Mouse (Mus musculus) brain, embryonic 18.5 days (tissue): ENCODE results near the gene B4galnt3.
A peak's percentile ranks its signal among the peaks of the same experiment; 100 is the strongest.

Source experiments
- DNase-seq: peaks from one replicate; pipeline ENCODE4 v3.0.0-alpha.2; 2012; ENCODE audit warnings: low read depth, low spot score

Gene B4galnt3

DNA sequence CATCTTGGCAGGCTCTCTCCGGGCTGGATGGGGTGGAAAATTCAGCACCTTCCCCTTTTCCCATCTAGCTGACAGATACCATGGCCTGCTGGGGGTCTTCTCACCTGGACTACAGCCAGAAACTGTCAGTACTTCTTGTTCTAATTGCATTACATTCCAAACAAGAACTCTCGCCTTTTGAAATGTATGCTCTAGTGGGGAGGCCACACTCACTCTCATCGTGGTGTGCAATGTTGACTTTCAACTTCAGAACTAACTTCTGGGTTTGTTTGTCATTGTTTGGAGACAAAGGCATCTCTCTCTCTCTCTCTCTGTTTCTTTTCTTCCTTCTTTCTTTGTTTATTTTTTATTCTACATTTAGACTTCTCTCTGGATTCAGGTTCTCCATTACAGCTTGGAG lies 107.8 kb downstream of the B4galnt3 start:
- no peak for DNase-seq

DNA sequence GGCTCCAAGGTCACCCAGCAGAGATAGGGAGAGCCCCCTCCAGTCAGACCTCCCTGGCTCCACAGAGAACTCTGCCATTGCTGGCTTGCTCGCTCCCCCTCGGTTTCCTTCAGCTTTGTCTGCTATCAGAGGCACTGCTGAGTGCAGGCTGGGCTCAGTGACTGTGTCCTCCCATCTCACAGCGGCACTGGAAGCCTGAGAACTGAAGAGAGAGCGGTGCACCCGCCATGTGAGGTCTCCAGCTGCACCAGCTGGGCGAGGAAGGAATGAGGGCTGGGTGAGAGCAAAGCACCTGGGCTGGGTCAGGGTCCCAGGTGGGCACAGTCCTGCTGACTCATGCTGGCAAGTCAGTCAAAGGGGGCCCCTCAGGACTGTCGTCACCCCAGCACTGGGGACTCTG lies 108.6 kb downstream of the B4galnt3 start:
- no peak for DNase-seq

DNA sequence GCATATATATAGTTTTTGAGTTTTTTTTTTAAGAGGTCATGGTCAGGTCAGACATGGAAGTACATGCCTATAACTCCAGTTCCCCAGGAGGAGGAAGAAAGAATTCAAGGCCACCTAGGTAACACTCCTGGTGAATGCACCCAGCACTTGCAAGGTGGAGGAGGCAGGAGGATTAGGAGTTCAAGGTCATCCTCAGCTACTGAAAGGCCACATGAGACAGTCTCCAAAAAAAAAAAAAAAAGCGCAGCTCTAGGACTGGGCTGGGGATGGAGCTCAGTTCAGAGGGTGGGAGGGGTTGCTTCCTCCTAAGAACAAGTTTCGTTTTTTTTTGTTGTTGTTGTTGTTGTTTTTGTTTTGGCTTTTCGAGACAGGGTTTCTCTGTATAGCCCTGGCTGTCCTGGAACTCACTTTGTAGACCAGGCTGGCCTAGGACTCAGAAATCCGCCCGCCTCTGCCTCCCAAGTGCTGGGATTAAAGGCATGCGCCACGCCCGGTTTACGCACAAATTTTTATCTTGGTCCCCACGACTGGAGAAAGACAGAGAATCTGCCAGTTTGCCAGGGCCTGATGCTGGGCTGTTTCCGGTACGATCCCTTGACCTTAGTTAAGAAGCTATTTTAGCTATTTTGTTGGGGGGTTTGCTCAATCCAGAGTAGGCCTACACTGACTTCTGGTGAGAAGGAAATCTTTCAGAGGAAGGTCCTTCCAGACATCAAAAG lies 109.2 kb downstream of the B4galnt3 start:
- DNase-seq: no peak

DNA sequence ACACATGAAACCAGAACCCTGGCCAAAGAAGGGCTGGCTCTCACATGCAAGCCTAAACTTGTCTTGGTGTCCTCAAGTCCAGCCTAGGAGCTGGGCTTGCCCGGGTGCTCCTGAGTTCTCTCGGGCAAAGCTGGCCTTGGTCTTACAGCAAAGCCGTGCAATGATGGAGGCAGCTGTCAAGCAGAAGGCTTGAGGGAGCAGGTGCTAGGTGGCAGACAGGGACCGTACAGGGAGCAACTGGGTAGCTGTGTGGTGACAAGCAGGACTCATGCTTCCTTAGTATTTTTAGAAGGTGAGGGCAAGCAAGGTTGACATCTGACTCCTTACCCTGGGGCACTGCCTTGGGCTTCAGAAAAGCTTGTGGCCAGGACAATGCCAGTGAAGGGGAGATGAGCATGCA lies 110.6 kb downstream of the B4galnt3 start:
- DNase-seq: no peak

DNA sequence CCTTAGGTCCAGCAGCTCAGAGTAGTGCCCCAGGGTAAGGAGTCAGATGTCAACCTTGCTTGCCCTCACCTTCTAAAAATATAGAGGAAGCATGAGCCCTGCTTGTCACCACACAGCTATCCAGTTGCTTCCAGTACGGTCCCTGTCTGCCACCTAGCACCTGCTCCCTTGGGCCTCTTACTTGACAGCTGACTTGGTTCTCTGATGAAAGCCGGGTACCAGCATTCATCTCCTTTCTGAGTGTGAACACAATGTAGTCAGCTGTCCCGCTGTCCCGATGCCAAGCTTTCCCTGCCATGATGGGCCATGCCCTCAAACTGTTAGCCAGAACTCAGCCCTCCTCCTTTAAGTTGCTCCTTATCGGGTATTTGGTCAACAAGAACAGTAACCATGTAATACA lies 112.2 kb downstream of the B4galnt3 start:
- no peak for DNase-seq

DNA sequence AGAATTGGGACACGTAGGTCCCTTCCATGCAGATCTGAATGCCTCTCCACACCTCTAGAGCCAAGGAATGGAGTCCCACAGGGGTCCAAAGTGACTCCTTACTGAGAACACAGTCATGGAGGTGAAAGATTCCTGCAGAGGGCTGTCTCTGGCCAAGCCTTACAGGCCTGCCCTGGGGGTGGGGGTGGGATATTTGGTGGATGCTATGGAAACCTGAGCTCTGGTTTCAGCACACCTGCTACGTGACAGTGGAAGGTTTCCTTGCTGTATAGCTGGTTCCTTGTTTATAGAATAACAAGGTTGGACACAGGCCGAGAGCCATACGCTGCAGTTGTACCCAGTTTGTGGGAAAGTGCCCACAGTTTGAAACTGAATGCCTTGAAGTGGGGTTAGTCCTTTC lies 113.9 kb downstream of the B4galnt3 start:
- no peak for DNase-seq

DNA sequence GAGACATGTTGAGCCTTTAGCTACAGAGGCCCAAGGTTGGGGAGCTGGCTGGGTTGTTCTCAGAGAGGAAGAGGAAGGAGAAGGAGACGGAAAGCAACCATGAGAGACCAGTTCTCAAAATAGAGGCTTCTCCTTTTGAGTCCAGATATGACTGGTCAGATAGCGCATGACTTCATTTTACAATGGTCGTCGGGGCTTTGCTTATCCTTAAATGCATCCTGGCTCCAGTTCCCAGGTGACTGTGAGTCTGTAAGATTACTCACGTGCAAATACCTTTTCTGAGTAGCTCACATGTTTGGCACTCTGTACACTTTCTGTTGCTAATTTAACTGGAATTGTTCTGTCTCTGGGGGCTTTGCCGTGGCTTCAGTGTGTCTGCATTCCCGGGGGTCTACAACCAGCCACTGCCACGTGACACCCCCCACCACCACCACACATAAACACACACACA lies 114.6 kb downstream of the B4galnt3 start:
- DNase-seq: no peak

DNA sequence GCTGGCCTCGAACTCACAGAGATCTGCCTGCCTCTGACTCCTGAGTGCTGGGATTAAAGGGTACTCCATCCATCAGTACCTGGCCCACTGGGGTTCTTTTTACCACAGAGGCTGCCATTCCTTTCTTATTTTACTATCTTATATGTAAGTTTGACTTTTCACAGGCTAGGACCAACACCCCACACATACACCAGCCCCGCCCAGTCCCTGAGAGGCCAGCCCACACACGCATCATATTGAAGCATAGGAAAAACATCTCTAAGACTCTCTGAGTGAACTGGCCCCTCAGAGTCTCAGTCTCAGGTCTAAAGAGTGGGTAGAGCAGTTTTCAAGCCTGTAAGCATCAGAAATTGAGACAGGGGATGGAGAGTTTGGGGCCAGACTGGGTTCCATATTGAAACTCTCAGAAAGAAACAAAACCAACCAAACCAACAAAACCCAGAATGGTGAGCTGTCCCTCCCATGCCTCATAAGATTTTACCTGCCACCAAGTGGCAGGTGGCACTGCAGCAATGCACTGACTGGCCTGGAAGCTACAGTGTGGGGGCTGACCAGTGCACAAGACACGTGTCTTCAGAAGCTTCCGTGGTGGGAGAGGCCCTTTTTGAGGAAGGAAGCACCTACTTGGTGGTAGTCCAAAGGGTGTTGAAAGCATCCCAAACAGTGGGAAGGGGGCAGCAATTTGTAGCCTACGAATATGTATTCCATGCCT lies 115.2 kb downstream of the B4galnt3 start:
- DNase-seq: no peak

DNA sequence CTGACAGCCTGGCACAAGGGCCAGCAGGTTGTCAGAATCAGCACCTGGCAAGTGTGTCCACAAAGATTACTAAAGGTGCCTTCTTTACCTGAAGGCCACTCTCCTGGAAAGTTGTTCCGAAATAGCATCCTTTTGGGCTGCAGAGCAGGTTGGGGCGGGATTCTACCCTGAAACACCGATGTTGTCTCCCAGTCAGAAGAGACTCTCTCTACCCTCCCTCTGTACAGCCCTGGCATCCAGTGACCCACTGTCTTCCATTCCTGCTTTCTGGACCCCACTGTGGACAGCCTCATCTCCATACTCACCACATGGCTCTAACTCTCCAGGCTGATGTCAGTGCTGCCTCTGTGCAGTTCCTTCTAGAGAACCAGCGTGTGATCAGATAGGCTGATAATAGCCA lies 118.7 kb downstream of the B4galnt3 start:
- DNase-seq: no peak

DNA sequence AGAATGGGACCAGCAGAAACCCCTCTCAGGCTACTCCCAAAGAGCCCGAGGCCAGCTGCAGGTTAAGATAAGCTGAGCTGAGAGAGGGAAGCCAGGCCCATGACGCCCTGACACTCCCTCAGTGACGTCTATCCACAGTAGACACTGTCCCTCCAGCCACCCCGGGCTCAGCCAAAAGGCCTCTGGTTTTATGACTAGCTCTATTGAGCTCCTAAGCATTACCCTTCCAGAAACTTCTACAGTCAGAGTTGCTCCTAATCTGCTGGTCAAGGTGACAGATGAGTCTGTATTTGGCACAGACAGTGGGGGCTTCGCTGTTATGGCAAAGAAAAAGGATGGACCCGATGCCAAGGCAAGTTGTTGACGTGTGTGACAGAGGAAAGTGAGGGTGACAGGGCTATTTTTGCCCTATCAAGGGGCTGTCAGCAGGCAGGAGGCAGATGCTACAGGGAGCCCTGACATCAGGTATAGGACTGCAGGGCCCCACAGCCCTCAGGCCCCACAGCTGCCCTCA lies 119.7 kb downstream of the B4galnt3 start:
- DNase-seq: no peak

DNA sequence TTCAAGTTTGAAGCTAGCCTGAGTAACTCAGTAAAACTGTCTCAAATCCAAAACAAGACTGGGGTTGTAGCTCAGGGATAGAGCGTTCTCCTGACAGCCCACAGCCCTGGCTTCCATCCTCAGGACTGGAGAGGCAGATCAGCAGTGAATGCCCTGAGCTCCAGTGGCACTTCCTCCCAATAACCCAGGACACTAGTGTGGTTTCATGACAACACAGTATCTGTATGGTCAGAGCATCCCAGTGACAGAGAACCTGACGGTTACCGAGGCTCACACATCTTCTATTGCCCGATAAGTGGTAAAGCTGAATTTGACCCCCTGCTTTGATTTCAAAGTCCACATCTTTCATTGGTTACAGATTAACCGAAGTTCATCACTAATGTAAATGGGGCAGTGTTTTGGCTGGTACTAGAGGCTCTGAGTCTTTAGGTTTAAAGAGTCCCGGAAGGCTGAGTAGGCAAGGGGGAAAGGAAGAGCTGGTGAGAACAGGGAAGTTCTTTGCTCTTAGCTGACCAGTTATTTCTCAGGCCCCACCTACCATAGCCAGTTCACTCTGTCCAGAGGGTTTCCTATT lies 120.2 kb downstream of the B4galnt3 start:
- no peak for DNase-seq

DNA sequence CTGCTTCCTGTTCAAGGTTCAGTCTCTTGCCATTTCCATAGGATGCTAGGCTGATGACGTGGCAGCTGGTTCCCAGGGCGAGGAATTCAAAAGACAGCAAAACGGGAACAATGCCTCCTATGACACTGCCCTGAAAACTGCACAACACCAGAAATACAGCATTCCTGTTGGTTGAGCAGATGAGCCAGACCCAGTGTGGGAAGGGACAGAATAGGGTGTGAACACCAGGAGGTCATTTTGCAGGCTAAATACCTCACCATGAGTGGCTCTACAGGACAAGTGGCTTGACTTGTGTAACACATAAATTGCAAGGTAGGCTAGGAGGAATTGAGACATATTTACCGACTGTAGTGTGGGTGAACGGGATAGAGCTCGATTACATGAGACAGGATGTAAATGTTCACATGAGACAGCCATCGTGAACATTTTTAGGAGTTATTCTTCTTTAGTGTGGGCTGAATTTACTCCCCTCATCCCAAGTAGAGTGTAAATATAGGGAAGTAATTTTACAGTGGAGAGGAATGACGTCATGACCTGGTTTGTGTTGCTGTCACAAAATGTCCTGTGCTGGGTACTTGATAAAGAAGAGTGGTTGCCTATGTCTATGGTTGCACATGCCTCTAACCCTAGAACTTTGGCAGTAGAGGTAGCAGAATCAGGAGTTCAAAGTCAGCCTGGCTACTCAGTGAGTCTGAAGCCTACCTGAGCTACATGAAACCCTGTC lies 121.9 kb downstream of the B4galnt3 start:
- no peak for DNase-seq

DNA sequence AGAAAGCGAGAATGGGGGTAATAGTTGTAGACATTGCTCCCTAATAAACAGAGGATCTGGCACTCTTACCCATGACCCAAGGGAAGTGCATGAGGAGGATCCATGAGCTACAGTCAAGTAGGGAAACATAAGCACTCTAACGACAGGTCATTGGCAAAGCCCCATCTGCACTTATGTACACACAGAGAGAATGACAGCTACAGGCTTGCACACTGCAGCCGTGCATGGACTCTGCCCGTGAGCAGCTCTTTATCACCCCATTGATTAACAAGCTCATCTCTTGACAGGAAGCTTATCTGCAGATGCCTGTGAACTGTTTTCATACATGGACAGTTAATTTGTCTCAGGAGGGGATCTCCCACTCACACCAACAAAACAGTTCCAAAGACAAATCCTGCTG lies 126.8 kb downstream of the B4galnt3 start:
- DNase-seq: no peak

DNA sequence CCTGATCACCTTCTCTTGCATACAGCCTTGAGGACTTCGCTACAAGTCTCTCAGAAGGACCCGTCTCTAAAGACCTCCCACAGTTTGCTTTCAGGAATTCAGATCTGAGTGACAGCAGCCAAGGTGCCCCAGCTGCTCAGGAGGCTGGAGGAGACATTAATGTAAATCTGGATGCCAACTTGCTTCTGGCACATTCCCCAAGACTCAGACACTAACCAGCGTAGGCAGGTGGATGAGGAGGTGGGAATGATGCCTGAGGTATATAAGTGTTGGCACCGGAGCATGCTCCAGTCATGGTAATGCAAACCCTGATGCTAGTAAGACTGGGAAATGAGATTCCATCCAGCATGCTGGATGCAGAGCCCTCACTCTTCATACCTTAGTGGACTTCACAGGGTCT lies 129.6 kb downstream of the B4galnt3 start:
- DNase-seq: no peak

DNA sequence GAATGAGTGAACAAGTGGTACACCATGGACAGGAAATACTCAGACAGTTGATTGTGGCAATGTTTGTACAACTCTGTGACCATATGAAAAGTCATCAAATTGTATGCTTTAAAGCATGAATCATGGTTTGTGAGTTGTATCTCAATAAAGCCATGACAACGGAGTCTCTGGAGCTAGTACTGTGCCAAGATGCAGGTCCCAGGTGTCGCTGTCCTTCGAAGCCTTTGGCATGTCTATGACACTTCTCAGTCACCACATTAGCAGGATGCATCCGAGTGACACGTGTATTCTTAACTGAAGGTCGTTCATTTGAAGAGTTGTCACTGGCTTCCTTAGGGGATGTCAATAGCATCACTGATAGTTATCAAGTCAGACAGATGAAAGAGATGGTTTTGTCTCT lies 131.4 kb downstream of the B4galnt3 start:
- no peak for DNase-seq

DNA sequence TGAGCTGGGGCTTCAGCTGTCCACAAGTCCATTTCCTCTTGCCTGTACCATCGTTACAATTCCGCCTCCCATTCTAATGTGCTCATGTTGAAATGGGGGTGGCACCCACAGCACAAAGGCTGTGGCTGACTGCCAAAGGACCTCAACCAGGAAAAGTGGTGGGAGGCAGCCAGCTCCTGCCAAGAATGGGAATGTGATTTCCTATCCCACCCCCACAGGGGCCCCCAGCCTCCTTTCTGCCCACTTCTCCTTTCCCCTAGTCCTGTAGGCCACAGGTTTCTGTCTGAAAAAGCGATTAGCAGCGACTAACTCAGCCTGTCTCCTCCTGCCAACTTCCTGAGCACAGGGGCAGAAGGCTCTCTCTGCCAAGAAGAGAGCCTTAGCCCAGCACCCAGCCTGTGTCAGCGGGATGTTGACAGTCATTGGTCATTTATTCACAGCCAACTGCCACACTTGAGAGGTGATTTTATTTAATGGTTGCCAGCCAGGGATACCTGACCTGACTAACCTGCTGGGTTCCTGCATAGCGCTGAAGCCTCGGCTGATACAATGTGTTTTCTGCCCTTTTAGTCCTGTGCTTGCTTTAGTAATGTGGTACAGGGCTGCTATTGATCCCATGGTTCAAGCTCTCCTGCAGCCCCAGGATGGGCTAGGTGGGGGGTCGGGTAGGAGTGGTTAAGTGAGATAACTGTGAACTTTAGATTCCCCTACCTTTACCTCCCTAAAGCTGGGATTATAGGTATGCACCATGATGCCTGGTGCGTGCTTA lies 135.0 kb downstream of the B4galnt3 start:
- peak; percentile 34 for DNase-seq

DNA sequence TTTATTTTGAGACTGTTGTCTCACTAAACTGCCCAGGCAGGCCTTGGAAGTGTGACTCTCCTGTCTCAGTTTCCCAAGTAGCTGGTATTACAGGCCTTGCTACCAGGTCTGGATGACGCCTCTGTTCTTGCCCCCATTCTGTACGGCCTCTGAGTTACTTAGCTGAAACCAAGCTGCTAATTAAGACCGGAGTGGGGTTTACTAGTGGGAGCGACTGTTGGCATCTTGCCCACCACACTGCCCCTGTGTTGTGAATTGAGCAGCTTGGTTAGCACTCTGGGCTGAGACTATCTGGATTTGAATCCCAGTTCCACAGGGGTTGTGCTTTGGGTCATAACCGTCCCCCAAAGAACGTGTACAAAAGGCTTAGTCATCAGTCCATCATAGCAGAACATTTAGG lies 136.9 kb downstream of the B4galnt3 start:
- no peak for DNase-seq

DNA sequence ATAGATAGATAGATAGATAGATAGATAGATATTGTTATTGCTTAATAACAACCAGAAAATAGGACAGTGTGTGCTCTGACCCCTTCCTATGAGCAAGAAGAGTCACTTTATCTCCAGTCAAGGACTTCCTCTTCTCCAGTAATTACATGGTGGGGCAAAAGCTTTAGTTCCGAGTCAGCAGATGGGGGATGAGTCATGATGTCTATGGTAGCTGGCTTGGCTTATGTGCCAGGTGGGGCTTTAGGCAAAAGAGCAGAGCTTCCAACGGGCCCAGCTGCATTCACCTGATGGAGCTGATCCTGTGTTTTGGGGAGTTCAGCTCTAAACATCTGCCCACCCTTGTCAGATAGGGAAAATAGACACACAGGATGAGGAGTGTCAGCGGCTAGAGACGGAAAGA lies 138.8 kb downstream of the B4galnt3 start:
- no peak for DNase-seq

DNA sequence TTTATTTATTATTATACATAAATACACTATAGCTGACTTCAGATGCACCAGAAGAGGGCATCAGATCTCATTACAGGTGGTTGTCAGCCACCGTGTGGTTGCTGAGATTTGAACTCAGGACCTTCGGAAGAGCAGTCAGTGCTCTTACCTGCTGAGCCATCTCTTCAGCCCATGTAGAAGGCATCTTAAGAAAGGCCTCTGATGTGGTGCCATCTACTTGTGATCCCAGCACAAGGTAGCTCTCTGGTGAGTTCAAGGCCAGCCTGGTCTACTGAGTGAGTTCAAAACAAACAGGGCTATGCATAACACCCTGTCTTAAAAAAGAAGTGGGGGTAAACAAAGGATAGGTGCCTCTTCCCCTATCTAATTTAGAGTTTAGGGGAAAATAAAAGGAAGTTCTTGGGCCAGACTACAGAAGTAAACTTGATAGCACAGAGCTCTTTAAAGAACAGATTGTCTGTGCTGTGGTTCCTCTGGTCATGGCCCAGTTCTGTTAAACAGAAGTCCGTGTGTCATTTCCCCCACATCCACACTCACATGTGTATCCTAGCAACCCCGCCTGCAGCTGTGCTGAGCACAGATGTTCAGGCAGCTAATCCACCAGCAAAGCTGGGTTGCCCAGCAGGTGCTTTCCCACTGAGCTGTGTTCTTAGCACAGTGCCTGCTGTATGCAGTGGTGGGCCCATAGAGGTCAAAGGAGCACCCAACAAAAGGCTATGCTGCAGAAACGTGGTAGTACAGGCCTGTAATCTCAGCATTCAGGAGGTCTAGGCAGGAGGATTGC lies 139.6 kb downstream of the B4galnt3 start:
- peak; percentile 10 for DNase-seq
